Mouse (Mus musculus) lung, postnatal 0 days (tissue): ENCODE measurements around the gene Jam3.

Source experiments
- CTCF ChIP-seq: IDR thresholded peaks from 2 replicates; pipeline ENCODE4 v1.5.1; 2016; ENCODE audit warnings: antibody characterized with exemption, mild to moderate bottlenecking
- EP300 ChIP-seq: IDR thresholded peaks from 2 replicates; pipeline ENCODE4 v1.6.1; 2016; ENCODE audit warnings: antibody characterized with exemption, mild to moderate bottlenecking, control low read depth

- peak; percentile 80 for TF ChIP-seq CTCF
- TF ChIP-seq EP300: no peak
Observed at GRCm38 (mm10) chr9:27106081-27106480, 49.1 kb downstream of the Jam3 start.
